Mouse (Mus musculus): ENCODE data around the gene Taf4. TPM values are rescaled to one million over a fixed set of nuclear protein-coding genes. Genes with fewer than 3 reads are reported as not detected.

Taf4 gene
- polyA plus RNA-seq, 1 experiment from 2014 or later, result 4.5 TPM

GRCm38 (mm10) chr2:179979836-179980235, 3.4 kb upstream of the Taf4 start:
- H3K36me3 ChIP-seq, result no peaks in the 10 kb centered on the region
- no peak for ATAC-seq
- H3K9me3 ChIP-seq, result no peaks in the 10 kb centered on the region
- H3K4me1 ChIP-seq (replicated peaks), result peaks cover 16% of the 10 kb centered on the region
- no peaks in the 10 kb centered on the region for H3K27me3 ChIP-seq
- WGBS, result 74% methylated on average over 8 of the region's 8 CpGs
- no peak overlapping the region for H3K4me2 ChIP-seq (replicated peaks)
- H3K9ac ChIP-seq (replicated peaks), result no peak overlapping the region
- H3K4me3 ChIP-seq (replicated peaks), result no peak overlapping the region
- no peak overlapping the region for H3K27ac ChIP-seq

- no peak overlapping the region for H3K9ac ChIP-seq (replicated peaks)
- H3K4me3 ChIP-seq (replicated peaks), result peak overlapping the region; percentile 86; the same call in 1 of the 2 replicates
- H3K36me3 ChIP-seq, result no peaks in the 10 kb centered on the region
- WGBS, result 77% methylated on average over 3 of the region's 3 CpGs
- no peak for ATAC-seq
- no peaks in the 10 kb centered on the region for H3K9me3 ChIP-seq
- peak overlapping the region; percentile 57 for H3K4me2 ChIP-seq (replicated peaks)
- H3K27me3 ChIP-seq, result no peaks in the 10 kb centered on the region
- peaks cover 31% of the 10 kb centered on the region for H3K4me1 ChIP-seq (replicated peaks)
- no peak overlapping the region for H3K27ac ChIP-seq
Observed at GRCm38 (mm10) chr2:179978250-179978649, 1.8 kb upstream of the Taf4 start.

GRCm38 (mm10) chr2:179977344-179978025, 1.0 kb upstream of the Taf4 start:
- peaks cover 39% of the 10 kb centered on the region for H3K4me1 ChIP-seq (replicated peaks)
- H3K36me3 ChIP-seq, result no peaks in the 10 kb centered on the region
- peak overlapping the region; percentile 86 for H3K4me3 ChIP-seq (replicated peaks)
- peak overlapping the region; percentile 94 for H3K9ac ChIP-seq (replicated peaks)
- no peaks in the 10 kb centered on the region for H3K27me3 ChIP-seq
- peak overlapping the region; percentile 57 for H3K4me2 ChIP-seq (replicated peaks)
- 10% methylated on average over 10 of the region's 10 CpGs for WGBS
- peak overlapping the region; percentile 97 for H3K27ac ChIP-seq
- ATAC-seq, result no peak
- H3K9me3 ChIP-seq, result no peaks in the 10 kb centered on the region

- no peaks in the 10 kb centered on the region for H3K36me3 ChIP-seq
- peak overlapping the region; percentile 86 for H3K4me3 ChIP-seq (replicated peaks)
- H3K4me2 ChIP-seq (replicated peaks), result peak overlapping the region; percentile 100
- peak overlapping the region; percentile 97 for H3K27ac ChIP-seq
- H3K4me1 ChIP-seq (replicated peaks), result peaks cover 51% of the 10 kb centered on the region
- H3K9ac ChIP-seq (replicated peaks), result peak overlapping the region; percentile 94
- ATAC-seq, result no peak
- under 1% methylated on average over 53 of the region's 54 CpGs for WGBS
- H3K9me3 ChIP-seq, result no peaks in the 10 kb centered on the region
- no peaks in the 10 kb centered on the region for H3K27me3 ChIP-seq
Observed at GRCm38 (mm10) chr2:179976295-179976627, 185 bp downstream of the Taf4 start.

- H3K4me2 ChIP-seq (replicated peaks), result peak overlapping the region; percentile 100
Observed at GRCm38 (mm10) chr2:179975851-179976250, 595 bp downstream of the Taf4 start.

GRCm38 (mm10) chr2:179974651-179975471, 1.6 kb downstream of the Taf4 start:
- Histone ChIP-seq H3K4me1 (replicated peaks) (peaks cover 64% of the 10 kb centered on the region), H3K4me2 (replicated peaks) (peak overlapping the region; percentile 100), H3K27me3 (no peaks in the 10 kb centered on the region), H3K36me3 (no peaks in the 10 kb centered on the region), H3K4me3 (replicated peaks) (peak overlapping the region; percentile 86), H3K9me3 (no peaks in the 10 kb centered on the region), H3K27ac (peak overlapping the region; percentile 44; the same call in 1 of the 2 replicates), H3K9ac (replicated peaks) (peak overlapping the region; percentile 81)
- WGBS, result 1% methylated on average over 45 of the region's 45 CpGs
- ATAC-seq, result peak; percentile 15; the same call in 1 of the 2 replicates

More at GRCm38 (mm10) chr2:179975851-179976250, 595 bp downstream of the Taf4 start:
- Histone ChIP-seq H3K27ac (peak overlapping the region; percentile 97), H3K4me3 (replicated peaks) (peak overlapping the region; percentile 86), H3K36me3 (no peaks in the 10 kb centered on the region), H3K4me1 (replicated peaks) (peaks cover 55% of the 10 kb centered on the region), H3K9me3 (no peaks in the 10 kb centered on the region), H3K9ac (replicated peaks) (peak overlapping the region; percentile 94), H3K27me3 (no peaks in the 10 kb centered on the region)
- WGBS, result under 1% methylated on average over 29 of the region's 82 CpGs
- ATAC-seq, result no peak

GRCm38 (mm10) chr2:179973871-179974628, 2.4 kb downstream of the Taf4 start:
- no peak overlapping the region for H3K27ac ChIP-seq
- H3K4me2 ChIP-seq (replicated peaks), result peak overlapping the region; percentile 100
- peak overlapping the region; percentile 86 for H3K4me3 ChIP-seq (replicated peaks)
- H3K27me3 ChIP-seq, result no peaks in the 10 kb centered on the region
- no peaks in the 10 kb centered on the region for H3K36me3 ChIP-seq
- no peak for ATAC-seq
- WGBS, result 28% methylated on average over 8 of the region's 8 CpGs
- peaks cover 72% of the 10 kb centered on the region for H3K4me1 ChIP-seq (replicated peaks)
- H3K9me3 ChIP-seq, result no peaks in the 10 kb centered on the region
- peak overlapping the region; percentile 81 for H3K9ac ChIP-seq (replicated peaks)

GRCm38 (mm10) chr2:179972406-179972805, 4.0 kb downstream of the Taf4 start:
- no peak overlapping the region for H3K4me3 ChIP-seq (replicated peaks)
- H3K9ac ChIP-seq (replicated peaks), result no peak overlapping the region
- H3K4me2 ChIP-seq (replicated peaks), result no peak overlapping the region
- no peaks in the 10 kb centered on the region for H3K36me3 ChIP-seq
- no peaks in the 10 kb centered on the region for H3K9me3 ChIP-seq
- peaks cover 73% of the 10 kb centered on the region for H3K4me1 ChIP-seq (replicated peaks)
- no peaks in the 10 kb centered on the region for H3K27me3 ChIP-seq
- WGBS, result 75% methylated on average over 2 of the region's 2 CpGs
- no peak for ATAC-seq
- no peak overlapping the region for H3K27ac ChIP-seq

GRCm38 (mm10) chr2:179971891-179972290, 4.6 kb downstream of the Taf4 start:
- Histone ChIP-seq H3K4me1 (replicated peaks) (peaks cover 76% of the 10 kb centered on the region), H3K27ac (no peak overlapping the region)

GRCm38 (mm10) chr2:179969137-179969536, 7.3 kb downstream of the Taf4 start:
- H3K9me3 ChIP-seq, result no peaks in the 10 kb centered on the region
- H3K4me1 ChIP-seq (replicated peaks), result peaks cover 78% of the 10 kb centered on the region
- no peak for ATAC-seq
- H3K4me3 ChIP-seq (replicated peaks), result no peak overlapping the region
- no peaks in the 10 kb centered on the region for H3K36me3 ChIP-seq
- 69% methylated on average over 3 of the region's 3 CpGs for whole genome bisulfite sequencing
- H3K27ac ChIP-seq, result no peak overlapping the region
- peak overlapping the region; percentile 36; the same call in 1 of the 2 replicates for H3K9ac ChIP-seq (replicated peaks)
- H3K27me3 ChIP-seq, result no peaks in the 10 kb centered on the region
- 0 out of 2 replicates have a peak overlapping the region, but pooled peaks have one; percentile 3 for H3K4me2 ChIP-seq (replicated peaks)

More at GRCm38 (mm10) chr2:179971891-179972290, 4.6 kb downstream of the Taf4 start:
- ATAC-seq, result no peak
- Histone ChIP-seq H3K4me3 (replicated peaks) (no peak overlapping the region), H3K4me2 (replicated peaks) (no peak overlapping the region), H3K9ac (replicated peaks) (no peak overlapping the region), H3K27me3 (no peaks in the 10 kb centered on the region), H3K36me3 (no peaks in the 10 kb centered on the region), H3K9me3 (no peaks in the 10 kb centered on the region)
- WGBS, result 85% methylated on average over 2 of the region's 2 CpGs

GRCm38 (mm10) chr2:179967633-179968032, 8.8 kb downstream of the Taf4 start:
- no peak overlapping the region for H3K9ac ChIP-seq (replicated peaks)
- ATAC-seq, result no peak
- H3K27me3 ChIP-seq, result no peaks in the 10 kb centered on the region
- H3K4me2 ChIP-seq (replicated peaks), result no peak overlapping the region
- H3K9me3 ChIP-seq, result no peaks in the 10 kb centered on the region
- no peak overlapping the region for H3K4me3 ChIP-seq (replicated peaks)
- WGBS, result 84% methylated on average over 5 of the region's 5 CpGs
- H3K4me1 ChIP-seq (replicated peaks), result peaks cover 76% of the 10 kb centered on the region
- H3K36me3 ChIP-seq, result no peaks in the 10 kb centered on the region
- no peak overlapping the region for H3K27ac ChIP-seq
